Mouse (Mus musculus) left cerebral cortex, adult 2 months (tissue): ENCODE results near the gene Zbtb16. TPM values are rescaled to one million over a fixed set of nuclear protein-coding genes. Genes with fewer than 3 reads are reported as not detected.

ENCODE experiments used
- DNase-seq, 2 experiments: peaks; one replicate each; pipeline ENCODE4 v3.0.0; 2021 to 2022; ENCODE audit warnings: low spot score in 2 of 2, mixed read lengths in 1 of 2; ENCODE audit errors: extremely low spot score in 1 of 2
- H3K27ac ChIP-seq: fragments of 200-600 bp; 2 replicates; pipeline ENCODE4 v1.8.1; 2022
- H3K4me3 ChIP-seq: fragments of 200-600 bp; 2 replicates; pipeline ENCODE4 v1.8.1; 2022
- CTCF ChIP-seq: fragments of 200-600 bp; IDR thresholded peaks from 2 replicates; pipeline ENCODE4 v1.8.1; 2022; ENCODE audit warnings: antibody characterized with exemption, mild to moderate bottlenecking, moderate library complexity
- intact Hi-C: fragments of 180-260 bp; cut with DNase I; formaldehyde crosslinking; loops from one replicate; pipeline ENCODE4 v1.15.1; 2025
- long read RNA-seq, 2 experiments: library from polyadenylated mRNA; stranded (forward); transcript quantifications; one replicate each; pipeline ENCODE4 v2.0.0; 2021; ENCODE audit warnings: borderline mapping rate in 2 of 2
- total RNA-seq, 2 experiments: library from RNA; stranded (reverse); gene quantifications; 2 replicates each; pipeline ENCODE4 v1.2.3; 2021

The Zbtb16 gene
- total RNA-seq = 100 to 1,000 TPM in 1 of 2 experiments, 10 to 100 TPM in 1; 92.9 to 111 TPM
- long read RNA-seq, experiment 1, partial matches to known transcripts = 1 of 3 reads
- long read RNA-seq, experiment 1, other reads (novel, unspliced or antisense) = 2 of 3 reads
- long read RNA-seq, experiment 2, partial matches to known transcripts = 2 of 4 reads
- long read RNA-seq, experiment 2, other reads (novel, unspliced or antisense) = 2 of 4 reads

GRCm38 (mm10) chr9:48835631-48836565, at the start of gene Zbtb16:
Gene Zbtb16, minus strand, starts transcription at chr9:48836222.
- H3K4me3 ChIP-seq = peak within 1 kb of the TSS; percentile 93
- peak; percentile 26 for TF ChIP-seq CTCF
- intact Hi-C loops = loop anchor here (1.0 to 5.0 kb wide), 3 partner anchors 99 to 188 kb away; no protein-coding TSS in a partner anchor
- peak within 1 kb of the TSS; percentile 95 for H3K27ac ChIP-seq
- DNase-seq = peak; percentile 72 to 81

GRCm38 (mm10) chr9:48872896-48873295, 36.9 kb upstream of the Zbtb16 start:
- intact Hi-C loops = no loop called here
- H3K27ac ChIP-seq = no peak overlapping the region
- TF ChIP-seq CTCF = no peak

GRCm38 (mm10) chr9:48866523-48867121, 30.6 kb upstream of the Zbtb16 start:
- no peak for TF ChIP-seq CTCF
- intact Hi-C loops = no loop called here
- no peak overlapping the region for H3K4me3 ChIP-seq
- no peak overlapping the region for H3K27ac ChIP-seq
- no peak for DNase-seq

More at GRCm38 (mm10) chr9:48872896-48873295, 36.9 kb upstream of the Zbtb16 start:
- H3K4me3 ChIP-seq = no peak overlapping the region
- DNase-seq = no peak

GRCm38 (mm10) chr9:48865235-48865634, 29.2 kb upstream of the Zbtb16 start:
- no peak overlapping the region for H3K4me3 ChIP-seq
- no peak for TF ChIP-seq CTCF
- no peak overlapping the region for H3K27ac ChIP-seq
- intact Hi-C loops = no loop called here
- no peak for DNase-seq

- H3K4me3 ChIP-seq = no peak overlapping the region
- DNase-seq = no peak
- no peak for TF ChIP-seq CTCF
- intact Hi-C loops = no loop called here
- H3K27ac ChIP-seq = no peak overlapping the region
Measured at GRCm38 (mm10) chr9:48861481-48861880, 25.5 kb upstream of the Zbtb16 start.

- intact Hi-C loops = loop anchor here (1.0 kb wide), 1 partner anchor 214 kb away; no protein-coding TSS in a partner anchor
- TF ChIP-seq CTCF = peak; percentile 95
- peak; percentile 64 to 73 for DNase-seq
- H3K4me3 ChIP-seq = no peak overlapping the region
- H3K27ac ChIP-seq = no peak overlapping the region
Measured at GRCm38 (mm10) chr9:48860526-48860845, 24.5 kb upstream of the Zbtb16 start.

GRCm38 (mm10) chr9:48859828-48860525, 24.0 kb upstream of the Zbtb16 start:
- TF ChIP-seq CTCF = no peak
- Histone ChIP-seq H3K4me3 (no peak overlapping the region), H3K27ac (no peak overlapping the region)
- DNase-seq = no peak
- intact Hi-C loops = loop anchor here (1.0 kb wide), 1 partner anchor 214 kb away; no protein-coding TSS in a partner anchor

- no peak for DNase-seq
- intact Hi-C loops = no loop called here
- Histone ChIP-seq H3K27ac (no peak overlapping the region), H3K4me3 (no peak overlapping the region)
- TF ChIP-seq CTCF = no peak
Measured at GRCm38 (mm10) chr9:48857944-48858343, 21.9 kb upstream of the Zbtb16 start.

GRCm38 (mm10) chr9:48856240-48856639, 20.2 kb upstream of the Zbtb16 start:
- TF ChIP-seq CTCF = peak; percentile 27
- intact Hi-C loops = no loop called here
- no peak overlapping the region for H3K27ac ChIP-seq
- no peak overlapping the region for H3K4me3 ChIP-seq
- DNase-seq = no peak

GRCm38 (mm10) chr9:48849531-48849930, 13.5 kb upstream of the Zbtb16 start:
- no peak for TF ChIP-seq CTCF
- Histone ChIP-seq H3K27ac (no peak overlapping the region), H3K4me3 (no peak overlapping the region)
- DNase-seq = no peak
- intact Hi-C loops = no loop called here

GRCm38 (mm10) chr9:48839568-48839967, 3.5 kb upstream of the Zbtb16 start:
- DNase-seq = no peak
- Histone ChIP-seq H3K27ac (no peak overlapping the region), H3K4me3 (no peak overlapping the region)
- intact Hi-C loops = loop anchor here (5.0 kb wide), 1 partner anchor 167 kb away; no protein-coding TSS in a partner anchor
- TF ChIP-seq CTCF = no peak
